Mouse (Mus musculus) testis, adult 10 weeks (tissue): ENCODE results near the gene Bid. TPM values are rescaled to one million over a fixed set of nuclear protein-coding genes. Genes with fewer than 3 reads are reported as not detected.

ENCODE experiments used
- polyA plus RNA-seq: library from polyadenylated mRNA; stranded (reverse); fragments of 350-450 nt; fragmentation: Illumina TruSeq; extraction: RNeasy Lipid Tissue Mini Kit (QIAGEN cat#74804); gene quantifications from one replicate; pipeline ENCODE4 v1.2.3, GENCODE M21; 2014; ENCODE audit warnings: low read depth, low replicate concordance

The Bid gene
- 2.8 TPM for polyA plus RNA-seq

GRCm38 (mm10) chr6:120916074-120916971 lies at the start of gene Bid:
Bid (minus strand) TSS chr6:120916853.

Other genes starting within 250 kb of the Bid start
- gene Slc25a18, start 143.3 kb downstream of the Bid start, polyA plus RNA-seq = 2.3 TPM
- 96.0 TPM for gene Atp6v1e1, start 94.1 kb downstream of the Bid start, polyA plus RNA-seq
- 6.5 TPM for gene Bcl2l13, start 80.6 kb downstream of the Bid start, polyA plus RNA-seq
- 66.9 TPM for gene Mical3, start 214.1 kb upstream of the Bid start, polyA plus RNA-seq